Mouse (Mus musculus) MEL (cell line): ENCODE results near the gene Gjc1. TPM values are rescaled to one million over a fixed set of nuclear protein-coding genes. Genes with fewer than 3 reads are reported as not detected.

Experiments used
- DNase-seq: peaks from one replicate; pipeline ENCODE4 v3.0.0; 2011; ENCODE audit warnings: low read depth, low spot score
- H3K27ac ChIP-seq: 2 replicates; pipeline ENCODE4 v1.5.1; 2012; ENCODE audit warnings: low read depth, mild to moderate bottlenecking, control low read depth, low read length, moderate library complexity; ENCODE audit not compliant: control insufficient read depth
- H3K27me3 ChIP-seq, 2 experiments: fragments of 150-350 bp in 1 of 2; sonication (generic) in 1 of 2; 2 replicates each; pipeline ENCODE4 v1.6.1; 2012; ENCODE audit warnings: low read length in 2 of 2, mild to moderate bottlenecking in 2 of 2, improper control_type of control experiment in 1 of 2, moderate library complexity in 1 of 2; ENCODE audit not compliant: insufficient read depth in 2 of 2, control insufficient read depth in 1 of 2
- H3K36me3 ChIP-seq, 2 experiments: 2 replicates each; pipeline ENCODE4 v1.6.1; 2012 to 2014; ENCODE audit warnings: low read length in 2 of 2, improper control_type of control experiment in 1 of 2, inconsistent platforms in 1 of 2, mild to moderate bottlenecking in 1 of 2; ENCODE audit not compliant: insufficient read depth in 2 of 2, control insufficient read depth in 1 of 2
- H3K4me1 ChIP-seq, 2 experiments: fragments of 150-350 bp in 1 of 2; sonication (generic) in 1 of 2; 2 replicates each; pipeline ENCODE4 v1.6.1; 2012; ENCODE audit warnings: low read length in 2 of 2, improper control_type of control experiment in 1 of 2, mild to moderate bottlenecking in 1 of 2; ENCODE audit not compliant: insufficient read depth in 2 of 2, control insufficient read depth in 1 of 2
- H3K4me3 ChIP-seq, 2 experiments: fragments of 150-350 bp in 1 of 2; sonication (generic) in 1 of 2; 2 replicates each; pipeline ENCODE4 v1.5.1; 2012; ENCODE audit warnings: low read depth in 2 of 2, low read length in 2 of 2, mild to moderate bottlenecking in 2 of 2, moderate library complexity in 2 of 2, control low read depth in 1 of 2, improper control_type of control experiment in 1 of 2; ENCODE audit not compliant: control insufficient read depth in 1 of 2, insufficient read depth in 1 of 2
- H3K79me2 ChIP-seq: 2 replicates; pipeline ENCODE4 v1.6.1; 2012; ENCODE audit warnings: mild to moderate bottlenecking, low read length, moderate library complexity; ENCODE audit not compliant: control insufficient read depth, poor library complexity, insufficient read depth
- H3K9ac ChIP-seq: 2 replicates; pipeline ENCODE4 v1.6.1; 2012; ENCODE audit warnings: low read depth, mild to moderate bottlenecking, control low read depth, low read length, moderate library complexity; ENCODE audit not compliant: control insufficient read depth, poor library complexity, severe bottlenecking
- H3K9me3 ChIP-seq: fragments of 150-350 bp; sonication (generic); replicated peaks from 2 replicates; pipeline ENCODE4 v1.6.1; 2012; ENCODE audit warnings: mild to moderate bottlenecking, low read length, improper control_type of control experiment, moderate library complexity; ENCODE audit not compliant: insufficient read depth
- CHD1 ChIP-seq: IDR thresholded peaks from 2 replicates; pipeline ENCODE4 v1.6.1; 2012; ENCODE audit warnings: low read depth, mild to moderate bottlenecking, inconsistent platforms, low read length, improper control_type of control experiment
- CTCF ChIP-seq, 3 experiments: IDR thresholded peaks in 2 of 3; conservative IDR thresholded peaks in 1 of 3; 2 replicates each; pipeline ENCODE4 v1.5.1; 2011 to 2012; ENCODE audit warnings: low read length in 3 of 3, low read depth in 2 of 3, mild to moderate bottlenecking in 2 of 3, improper control_type of control experiment in 1 of 3, inconsistent platforms in 1 of 3, mixed read lengths in 1 of 3, moderate library complexity in 1 of 3; ENCODE audit not compliant: control insufficient read depth in 1 of 3, insufficient read depth in 1 of 3, poor library complexity in 1 of 3, severe bottlenecking in 1 of 3
- GATA1 ChIP-seq: IDR thresholded peaks from 2 replicates; pipeline ENCODE4 v1.6.1; 2011; ENCODE audit warnings: low read depth, low read length, improper control_type of control experiment
- HCFC1 ChIP-seq: IDR thresholded peaks from 2 replicates; pipeline ENCODE4 v1.6.1; 2012; ENCODE audit warnings: low read depth, mild to moderate bottlenecking, inconsistent platforms, low read length, improper control_type of control experiment, moderate library complexity
- KAT2A ChIP-seq: conservative IDR thresholded peaks from 2 replicates; pipeline ENCODE4 v1.6.1; 2012; ENCODE audit warnings: low read depth, low read length, improper control_type of control experiment, inconsistent platforms
- MYC ChIP-seq: IDR thresholded peaks from 2 replicates; pipeline ENCODE4 v1.6.1; 2011; ENCODE audit warnings: low read depth, mild to moderate bottlenecking, low read length, improper control_type of control experiment, moderate library complexity
- NRF1 ChIP-seq: IDR thresholded peaks from 2 replicates; pipeline ENCODE4 v1.6.1; 2014; ENCODE audit warnings: low read depth, mild to moderate bottlenecking, inconsistent platforms, low read length, improper control_type of control experiment, moderate library complexity; ENCODE audit not compliant: poor library complexity, insufficient read depth, severe bottlenecking
- POLR2A ChIP-seq, 2 experiments: IDR thresholded peaks; 2 replicates each; pipeline ENCODE4 v1.6.1; 2011 to 2012; ENCODE audit warnings: low read length in 2 of 2, mild to moderate bottlenecking in 2 of 2, control low read depth in 1 of 2, improper control_type of control experiment in 1 of 2, low read depth in 1 of 2, moderate library complexity in 1 of 2; ENCODE audit not compliant: control insufficient read depth in 1 of 2, insufficient read depth in 1 of 2, poor library complexity in 1 of 2
- POLR2AphosphoS2 ChIP-seq: IDR thresholded peaks from 2 replicates; pipeline ENCODE4 v1.6.1; 2011; ENCODE audit warnings: low read length, improper control_type of control experiment
- POLR2AphosphoS5 ChIP-seq: IDR thresholded peaks from 2 replicates; pipeline ENCODE4 v1.6.1; 2012; ENCODE audit warnings: low read depth, borderline replicate concordance, mild to moderate bottlenecking, inconsistent platforms, low read length, moderate library complexity, mixed read lengths
- RAD21 ChIP-seq: IDR thresholded peaks from 2 replicates; pipeline ENCODE4 v1.6.1; 2011; ENCODE audit warnings: mild to moderate bottlenecking, low read depth, low read length, improper control_type of control experiment
- RCOR1 ChIP-seq: IDR thresholded peaks from 2 replicates; pipeline ENCODE4 v1.6.1; 2012; ENCODE audit warnings: low read depth, mild to moderate bottlenecking, inconsistent platforms, low read length, improper control_type of control experiment
- SMC3 ChIP-seq: IDR thresholded peaks from 2 replicates; pipeline ENCODE4 v1.6.1; 2011; ENCODE audit warnings: low read depth, low read length, improper control_type of control experiment
- TAL1 ChIP-seq: IDR thresholded peaks from 2 replicates; pipeline ENCODE4 v1.6.1; 2012; ENCODE audit warnings: mild to moderate bottlenecking, inconsistent platforms, low read length, moderate library complexity, mixed read lengths
- USF1 ChIP-seq: IDR thresholded peaks from 2 replicates; pipeline ENCODE4 v1.6.1; 2014; ENCODE audit warnings: low read depth, mild to moderate bottlenecking, inconsistent platforms, low read length, improper control_type of control experiment, moderate library complexity
- USF2 ChIP-seq, 2 experiments: IDR thresholded peaks; 2 replicates each; pipeline ENCODE4 v1.6.1; 2011 to 2012; ENCODE audit warnings: improper control_type of control experiment in 2 of 2, low read length in 2 of 2, borderline replicate concordance in 1 of 2, inconsistent platforms in 1 of 2, low read depth in 1 of 2, mild to moderate bottlenecking in 1 of 2; ENCODE audit not compliant: insufficient read depth in 1 of 2
- ZKSCAN1 ChIP-seq: IDR thresholded peaks from 2 replicates; pipeline ENCODE4 v1.6.1; 2012; ENCODE audit warnings: low read depth, mild to moderate bottlenecking, inconsistent platforms, low read length, improper control_type of control experiment, moderate library complexity
- polyA plus RNA-seq, 2 experiments: library from polyadenylated mRNA; stranded (reverse) in 1 of 2; unstranded in 1 of 2; fragments of >175 nt in 1 of 2; fragments of >200 nt in 1 of 2; gene quantifications; 2 replicates each; pipeline versions ENCODE4 v1.2.1 to v1.2.4; 2012; ENCODE audit warnings: low replicate concordance in 2 of 2, low read depth in 1 of 2; ENCODE audit not compliant: insufficient read length in 2 of 2, insufficient read depth in 1 of 2, missing spikeins in 1 of 2
- total RNA-seq: library from RNA; depleted of rRNA; stranded (reverse); fragments of 300-350 nt; gene quantifications from 2 replicates; pipeline ENCODE4 v1.2.3, GENCODE M21; 2012

The Gjc1 gene
- total and polyA plus RNA-seq, 3 experiments = not detected

- H3K36me3 ChIP-seq = no peaks in the 10 kb centered on the region
- H3K4me3 ChIP-seq = no peak overlapping the region
- H3K4me1 ChIP-seq = no peaks in the 10 kb centered on the region
- no peaks in the 10 kb centered on the region for H3K9me3 ChIP-seq
- no peak overlapping the region for H3K9ac ChIP-seq
- DNase-seq = no peak
- TF ChIP-seq CTCF (IDR thresholded peaks at IDR 0.05 in 2 of 3, conservative IDR thresholded peaks at IDR 0.05 in 1 of 3; ENCODE audit: control insufficient read depth in 1 of 3, insufficient read depth in 1 of 3, low read depth in 2 of 3, low read length in 3 of 3, poor library complexity in 1 of 3, severe bottlenecking in 1 of 3) (no peak), POLR2AphosphoS5 (no peak), RCOR1 (no peak), HCFC1 (no peak), SMC3 (no peak), POLR2A (IDR thresholded peaks at IDR 0.05; ENCODE audit: control insufficient read depth in 1 of 2, insufficient read depth in 1 of 2, low read depth in 1 of 2, low read length in 2 of 2, poor library complexity in 1 of 2) (no peak), ZKSCAN1 (no peak), POLR2AphosphoS2 (no peak), MYC (no peak), RAD21 (no peak), GATA1 (no peak), USF2 (IDR thresholded peaks at IDR 0.05; ENCODE audit: borderline replicate concordance in 1 of 2, insufficient read depth in 1 of 2, low read depth in 1 of 2, low read length in 2 of 2) (no peak), CHD1 (no peak), TAL1 (no peak), USF1 (no peak), KAT2A (no peak)
- TF ChIP-seq, all 39 proteins: peak for 0
- H3K79me2 ChIP-seq = no peaks in the 10 kb centered on the region
- peaks cover 15 to 23% of the 10 kb centered on the region in 2 experiments for H3K27me3 ChIP-seq
- H3K27ac ChIP-seq = no peak overlapping the region
These were observed 65.7 kb downstream of the Gjc1 start for GRCm38 (mm10) chr11:102753591-102754324.

- Histone ChIP-seq H3K9ac (no peak overlapping the region), H3K4me3 (no peak overlapping the region), H3K79me2 (no peaks in the 10 kb centered on the region), H3K4me1 (no peaks in the 10 kb centered on the region), H3K27me3 (peaks cover 15 to 24% of the 10 kb centered on the region in 2 experiments), H3K27ac (no peak overlapping the region), H3K9me3 (no peaks in the 10 kb centered on the region), H3K36me3 (no peaks in the 10 kb centered on the region)
- DNase-seq = no peak
- TF ChIP-seq NRF1 = no peak
- no peak for TF ChIP-seq POLR2A (IDR thresholded peaks at IDR 0.05; ENCODE audit: control insufficient read depth in 1 of 2, insufficient read depth in 1 of 2, low read depth in 1 of 2, low read length in 2 of 2, poor library complexity in 1 of 2)
These were observed 66.5 kb downstream of the Gjc1 start for GRCm38 (mm10) chr11:102752896-102753590.
